Mouse (Mus musculus) midbrain, postnatal 0 days (tissue): ENCODE results near the gene Mbnl2. TPM values are rescaled to one million over a fixed set of nuclear protein-coding genes. Genes with fewer than 3 reads are reported as not detected.

Experiments
- ATAC-seq: fragments of 200-750 bp; cut with Nextera tagmentation; 2 replicates; pipeline ENCODE4 v1.8.0; 2017; ENCODE audit warnings: moderate number of reproducible peaks, mild to moderate bottlenecking, moderate TSS enrichment, moderate library complexity; ENCODE audit not compliant: low FRiP score
- DNase-seq: peaks from one replicate; pipeline ENCODE4 v3.0.0-alpha.2; 2015; ENCODE audit warnings: low spot score
- H3K27ac ChIP-seq: fragments of 300-500 bp; sonication (generic); 2 replicates; pipeline ENCODE4 v1.5.1; 2014; ENCODE audit warnings: low read depth, mild to moderate bottlenecking, low read length, mixed read lengths
- H3K27me3 ChIP-seq: fragments of 300-500 bp; sonication (generic); 2 replicates; pipeline ENCODE4 v1.6.1; 2014; ENCODE audit warnings: low read length, control low read depth, mixed read lengths; ENCODE audit not compliant: insufficient read depth
- H3K36me3 ChIP-seq: fragments of 300-500 bp; sonication (generic); 2 replicates; pipeline ENCODE4 v1.6.1; 2014; ENCODE audit warnings: low read length, control low read depth, mixed read lengths; ENCODE audit not compliant: insufficient read depth
- H3K4me1 ChIP-seq: fragments of 300-500 bp; sonication (generic); 2 replicates; pipeline ENCODE4 v1.6.1; 2014; ENCODE audit warnings: mild to moderate bottlenecking, control low read depth, antibody characterized with exemption, low read length, mixed read lengths; ENCODE audit not compliant: insufficient read depth
- H3K4me2 ChIP-seq: fragments of 300-500 bp; sonication (generic); 2 replicates; pipeline ENCODE4 v1.6.1; 2014; ENCODE audit warnings: low read depth, mild to moderate bottlenecking, low read length, mixed read lengths; ENCODE audit not compliant: poor library complexity, severe bottlenecking
- H3K4me3 ChIP-seq: fragments of 300-500 bp; sonication (generic); 2 replicates; pipeline ENCODE4 v1.5.1; 2014; ENCODE audit warnings: low read depth, mild to moderate bottlenecking, low read length, moderate library complexity
- H3K9ac ChIP-seq: fragments of 300-500 bp; sonication (generic); replicated peaks from 2 replicates; pipeline ENCODE4 v1.6.1; 2014; ENCODE audit warnings: mild to moderate bottlenecking, low read length, moderate library complexity, mixed read lengths; ENCODE audit not compliant: poor library complexity, severe bottlenecking
- H3K9me3 ChIP-seq: fragments of 300-500 bp; sonication (generic); 2 replicates; pipeline ENCODE4 v1.6.1; 2016; ENCODE audit warnings: low read length, control low read depth
- CTCF ChIP-seq: IDR thresholded peaks from 2 replicates; pipeline ENCODE4 v1.5.1; 2016; ENCODE audit warnings: antibody characterized with exemption, mild to moderate bottlenecking
- WGBS: fragments of 180-500 bp; shearing (Covaris S2); extraction: QIAGEN DNeasy Blood & Tissue Kit; methylation state at CpG from one replicate; pipeline ENCODE4 v1.1.7; 2014; 5-methylcytosine and 5-hydroxymethylcytosine counted together
- polyA plus RNA-seq: library from polyadenylated mRNA; unstranded; fragments of >200 nt; fragmentation: Nextera tagmentation; extraction: Ambion mirVana; gene quantifications from 2 replicates; pipeline ENCODE4 v1.2.1, GENCODE M21; 2015
- total RNA-seq: library from RNA; depleted of rRNA; stranded (reverse); fragments of >200 nt; gene quantifications from 2 replicates; pipeline ENCODE4 v1.2.3, GENCODE M21; 2014; rRNA removed

Gene Mbnl2
- total and polyA plus RNA-seq, 2 experiments from 2014 or later, result 19.5 to 41.4 TPM

DNA sequence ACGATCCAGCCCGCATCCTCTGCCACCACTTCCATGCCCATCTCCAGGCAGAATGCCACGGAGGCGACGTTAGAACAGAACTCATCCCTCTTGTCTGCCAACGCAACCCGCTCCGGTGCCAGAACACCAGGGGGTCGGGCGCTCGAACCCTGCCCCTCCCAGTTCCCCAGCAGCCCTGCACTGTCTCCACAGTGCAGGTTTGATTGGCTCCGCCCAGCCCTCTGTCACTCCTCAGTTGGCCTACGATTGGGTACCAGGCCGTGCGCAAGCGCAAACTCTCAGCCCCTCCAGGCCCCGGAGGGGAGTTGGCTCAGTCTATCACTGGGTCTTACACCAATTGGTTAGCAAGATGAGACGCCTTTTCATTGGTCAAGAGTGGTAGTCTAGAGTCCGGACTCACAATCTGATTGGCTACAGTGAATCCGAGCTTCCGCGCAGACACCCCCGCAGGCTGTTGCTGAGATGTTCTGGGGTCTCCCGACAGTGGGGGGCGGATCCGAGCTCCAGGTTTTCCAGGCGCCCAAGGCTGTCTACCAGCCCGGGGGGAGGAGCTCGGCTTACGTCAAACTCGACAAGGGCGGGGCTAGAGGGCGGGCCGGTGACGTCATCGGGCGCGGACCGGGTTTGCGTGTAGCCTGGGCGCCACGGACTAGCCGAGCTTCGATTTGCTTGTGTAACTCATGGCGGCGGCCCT lies 202.0 kb downstream of the Mbnl2 start:
- Histone ChIP-seq H3K36me3 (no peaks in the 10 kb centered on the region), H3K27ac (peak overlapping the region; percentile 99), H3K27me3 (no peaks in the 10 kb centered on the region), H3K9me3 (no peaks in the 10 kb centered on the region), H3K4me2 (peak overlapping the region; percentile 68), H3K4me1 (peaks cover 6% of the 10 kb centered on the region; the same call in 1 of the 2 replicates), H3K4me3 (peak overlapping the region; percentile 84), H3K9ac (peak overlapping the region; percentile 64)
- peak; percentile 96 for ATAC-seq
- peak; percentile 18; the same call in 1 of the 2 replicates for TF ChIP-seq CTCF
- WGBS, result under 1% methylated on average over 44 of the region's 46 CpGs
- DNase-seq, result peak; percentile 100

GRCm38 (mm10) chr14:120477982-120478568 lies 202.6 kb downstream of the Mbnl2 start, which contains the start of gene Rap2a:
Rap2a (plus strand) TSS chr14:120478444.
- peak; percentile 92 for ATAC-seq
- no peak for TF ChIP-seq CTCF
- Histone ChIP-seq H3K36me3 (no peaks in the 10 kb centered on the region), H3K27ac (peak within 1 kb of the TSS; percentile 99), H3K27me3 (no peaks in the 10 kb centered on the region), H3K4me3 (peak within 1 kb of the TSS; percentile 84), H3K4me1 (peaks cover 6% of the 10 kb centered on the region; the same call in 1 of the 2 replicates), H3K9ac (peak within 1 kb of the TSS; percentile 89), H3K9me3 (no peaks in the 10 kb centered on the region), H3K4me2 (peak within 1 kb of the TSS; percentile 68)
- under 1% methylated on average over 60 of the region's 78 CpGs for WGBS
- DNase-seq, result peak; percentile 99

GRCm38 (mm10) chr14:120478641-120479341 lies 203.3 kb downstream of the Mbnl2 start:
- H3K4me2 ChIP-seq, result peak overlapping the region; percentile 68

GRCm38 (mm10) chr14:120480341-120480900 lies 205.0 kb downstream of the Mbnl2 start:
- Histone ChIP-seq H3K27me3 (no peaks in the 10 kb centered on the region), H3K9ac (no peak overlapping the region), H3K4me2 (peak overlapping the region; percentile 68), H3K36me3 (no peaks in the 10 kb centered on the region), H3K9me3 (no peaks in the 10 kb centered on the region), H3K4me3 (peak overlapping the region; percentile 29; the same call in 1 of the 2 replicates), H3K27ac (no peak overlapping the region), H3K4me1 (peaks cover 6% of the 10 kb centered on the region; the same call in 1 of the 2 replicates)
- 86% methylated on average over 8 of the region's 8 CpGs for WGBS
- ATAC-seq, result no peak
- no peak for DNase-seq
- TF ChIP-seq CTCF, result no peak

More at GRCm38 (mm10) chr14:120478641-120479341, 203.3 kb downstream of the Mbnl2 start:
- Histone ChIP-seq H3K27me3 (no peaks in the 10 kb centered on the region), H3K9me3 (no peaks in the 10 kb centered on the region), H3K36me3 (no peaks in the 10 kb centered on the region), H3K4me1 (peaks cover 6% of the 10 kb centered on the region; the same call in 1 of the 2 replicates), H3K27ac (peak overlapping the region; percentile 99), H3K4me3 (peak overlapping the region; percentile 84), H3K9ac (peak overlapping the region; percentile 89)
- TF ChIP-seq CTCF, result no peak
- WGBS, result 1% methylated on average over 59 of the region's 62 CpGs
- DNase-seq, result peak; percentile 19
- no peak for ATAC-seq

- WGBS, result 92% methylated on average over 4 of the region's 4 CpGs
- Histone ChIP-seq H3K4me1 (peaks cover 6% of the 10 kb centered on the region; the same call in 1 of the 2 replicates), H3K27me3 (no peaks in the 10 kb centered on the region), H3K4me3 (0 out of 2 replicates have a peak overlapping the region, but pooled peaks have one; percentile 8), H3K36me3 (no peaks in the 10 kb centered on the region), H3K4me2 (peak overlapping the region; percentile 30; the same call in 1 of the 2 replicates), H3K9ac (no peak overlapping the region), H3K9me3 (no peaks in the 10 kb centered on the region), H3K27ac (no peak overlapping the region)
- DNase-seq (no peak), ATAC-seq (no peak)
- TF ChIP-seq CTCF, result no peak
These were observed 205.5 kb downstream of the Mbnl2 start for GRCm38 (mm10) chr14:120480927-120481326.

Other genes with a start within 250 kb of the Mbnl2 start
- gene Oxgr1, start 233.2 kb upstream of the Mbnl2 start, total RNA-seq, result 0.09 and 0.38 TPM in 2 replicates
- gene Oxgr1, start 233.2 kb upstream of the Mbnl2 start, polyA plus RNA-seq, result 0.14 and 0.21 TPM in 2 replicates
- gene Rap2a, start 202.8 kb downstream of the Mbnl2 start, total RNA-seq, result 50.4 and 51.4 TPM in 2 replicates
- gene Rap2a, start 202.8 kb downstream of the Mbnl2 start, polyA plus RNA-seq, result 22.9 and 25.6 TPM in 2 replicates